Mouse (Mus musculus) olfactory bulb, adult 2 months (tissue): ENCODE measurements around the gene Pcdh15.

Experiments used
- CTCF ChIP-seq: fragments of 200-500 bp; IDR thresholded peaks from 2 replicates; pipeline ENCODE4 v1.5.1; 2012; ENCODE audit warnings: low read depth, mild to moderate bottlenecking, low read length, moderate library complexity; ENCODE audit not compliant: insufficient read depth
- POLR2A ChIP-seq: fragments of 200-500 bp; IDR thresholded peaks from 2 replicates; pipeline ENCODE4 v1.6.1; 2012; ENCODE audit warnings: mild to moderate bottlenecking, low read depth, low read length, moderate library complexity; ENCODE audit not compliant: insufficient read depth

- TF ChIP-seq CTCF, result no peak
- TF ChIP-seq POLR2A, result no peak
Measured at GRCm38 (mm10) chr10:73147978-73148377, 48.8 kb downstream of the Pcdh15 start.
